Mouse (Mus musculus) frontal cortex, adult 2 months (tissue): Measurements from ENCODE around the gene Hes2. TPM values are rescaled to one million over a fixed set of nuclear protein-coding genes. Genes with fewer than 3 reads are reported as not detected.
A peak's percentile ranks its signal among the peaks of the same experiment; 100 is the strongest.

Experiments used
- DNase-seq, 2 experiments: peaks; one replicate each; pipeline ENCODE4 v3.0.0; 2022; ENCODE audit warnings: low spot score in 1 of 2; ENCODE audit errors: extremely low spot score in 1 of 2
- polyA plus RNA-seq: library from polyadenylated mRNA; depleted of rRNA; stranded (reverse); fragments of >200 nt; gene quantifications from 2 replicates; pipeline ENCODE4 v1.2.3, GENCODE M21; 2012

The Hes2 gene
- polyA plus RNA-seq, 1 experiment = not detected

GRCm38 (mm10) chr4:152157779-152158584 lies 685 bp upstream of the Hes2 start:
- peak in 1 of 2 experiments; percentile 72 for DNase-seq

- DNase-seq = no peak
These were observed 615 bp downstream of the Hes2 start for GRCm38 (mm10) chr4:152159285-152159678.

GRCm38 (mm10) chr4:152160748-152161147 lies 2.1 kb downstream of the Hes2 start:
- no peak for DNase-seq

GRCm38 (mm10) chr4:152161601-152162000 lies 2.9 kb downstream of the Hes2 start:
- no peak for DNase-seq

GRCm38 (mm10) chr4:152162748-152163147 lies 4.1 kb downstream of the Hes2 start:
- DNase-seq = no peak

GRCm38 (mm10) chr4:152165036-152165931 lies 6.6 kb downstream of the Hes2 start:
- DNase-seq = peak in 1 of 2 experiments; percentile 72

- DNase-seq = no peak
These were observed 9.4 kb downstream of the Hes2 start for GRCm38 (mm10) chr4:152168052-152168451.

GRCm38 (mm10) chr4:152169103-152169502 lies 10.4 kb downstream of the Hes2 start:
- no peak for DNase-seq

- no peak for DNase-seq
These were observed 11.6 kb downstream of the Hes2 start for GRCm38 (mm10) chr4:152170286-152170685.

- no peak for DNase-seq
These were observed 12.9 kb downstream of the Hes2 start for GRCm38 (mm10) chr4:152171543-152171942.

GRCm38 (mm10) chr4:152173041-152173440 lies 14.4 kb downstream of the Hes2 start:
- peak; percentile 65 to 94 for DNase-seq

GRCm38 (mm10) chr4:152173956-152174355 lies 15.3 kb downstream of the Hes2 start:
- no peak for DNase-seq

- DNase-seq = no peak
These were observed 18.0 kb downstream of the Hes2 start for GRCm38 (mm10) chr4:152176638-152177037.

- no peak for DNase-seq
These were observed 18.5 kb downstream of the Hes2 start for GRCm38 (mm10) chr4:152177174-152177536.

GRCm38 (mm10) chr4:152177537-152178343 lies 19.1 kb downstream of the Hes2 start, which contains the start of gene Acot7:
TSS of gene Acot7 (plus strand) at chr4:152178134.
- peak; percentile 75 to 91 for DNase-seq

- DNase-seq = peak in 1 of 2 experiments; percentile 52
These were observed 19.7 kb downstream of the Hes2 start for GRCm38 (mm10) chr4:152178344-152178864.

GRCm38 (mm10) chr4:152178916-152179705 lies 20.4 kb downstream of the Hes2 start:
- DNase-seq = no peak

- DNase-seq = no peak
These were observed 21.4 kb downstream of the Hes2 start for GRCm38 (mm10) chr4:152179946-152180660.

GRCm38 (mm10) chr4:152182205-152182604 lies 23.5 kb downstream of the Hes2 start:
- DNase-seq = no peak
